In the genomic region with DNA sequence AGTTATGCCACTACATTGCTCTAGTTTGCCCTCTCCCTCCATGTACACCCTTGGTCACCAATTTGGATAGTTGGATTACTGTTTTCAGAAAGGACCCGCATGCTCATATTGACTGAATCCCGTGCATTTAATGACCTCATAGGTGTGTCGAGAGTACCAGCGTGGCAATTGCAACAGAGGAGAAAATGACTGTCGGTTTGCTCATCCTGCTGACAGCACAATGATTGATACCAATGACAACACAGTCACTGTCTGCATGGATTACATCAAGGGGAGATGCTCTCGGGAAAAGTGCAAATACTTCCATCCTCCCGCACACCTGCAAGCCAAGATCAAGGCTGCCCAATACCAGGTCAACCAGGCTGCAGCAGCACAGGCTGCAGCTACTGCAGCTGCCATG, we compare ENCODE assay signal across 24 mouse cellular contexts.
"Had no signal": no experiment of that assay in that cellular context is flagged by ENCODE, and none has a peak within 500 bp of the region (broad histone marks: within the 10 kb centered on the region; RNA-seq: fewer than 3 reads in every experiment).

No protein-coding gene starts in this region.

- DNase-seq: cerebellum, adult 9-10 months; cerebellum, adult 9-11 months; cerebellum, postnatal 10 days; cerebellum, postnatal 14 days; cerebellum, postnatal 25 days; cerebellum, postnatal 36 days; embryo, embryonic 11 days; forebrain, postnatal 0 days; gastrocnemius, postnatal 10 days; gastrocnemius, postnatal 25 days; gastrocnemius, postnatal 36 days; heart, adult 11 months; heart, adult 18-20 months; heart, adult 2 months had no signal

- H3K4me3 ChIP-seq: embryonic facial prominence, embryonic 10.5 days; embryonic facial prominence, embryonic 12.5 days; embryonic facial prominence, embryonic 13.5 days; embryonic facial prominence, embryonic 15.5 days; erythroblast, embryonic 14.5 days; forebrain, embryonic 10.5 days; forebrain, embryonic 12.5 days; forebrain, embryonic 13.5 days; forebrain, embryonic 15.5 days; heart, adult 2 months; heart, embryonic 10.5 days had no signal

- H3K27ac ChIP-seq: embryonic facial prominence, embryonic 10.5 days; embryonic facial prominence, embryonic 12.5 days; embryonic facial prominence, embryonic 13.5 days; embryonic facial prominence, embryonic 15.5 days; forebrain, embryonic 10.5 days; forebrain, embryonic 12.5 days; forebrain, embryonic 13.5 days; forebrain, embryonic 15.5 days; heart, adult 2 months; heart, embryonic 10.5 days had no signal
